Mouse (Mus musculus) c-Kit-positive CD71-positive TER-119-positive erythroid progenitor cells, embryonic 14.5 days (primary cell): Measurements from ENCODE around the gene Tnnc2.

Experiments
- DNase-seq: peaks from one replicate; pipeline ENCODE4 v3.0.0-alpha.2; 2013; ENCODE audit warnings: low spot score

Tnnc2 gene

GRCm38 (mm10) chr2:164779481-164780086 is at the start of gene Tnnc2:
Tnnc2 (minus strand) TSS chr2:164779967.
- DNase-seq: no peak

- no peak for DNase-seq
These were observed 49.3 kb upstream of the Tnnc2 start for GRCm38 (mm10) chr2:164829090-164829489.

- no peak for DNase-seq
These were observed 48.7 kb upstream of the Tnnc2 start, which contains the start of gene Spata25 for GRCm38 (mm10) chr2:164828437-164828836. Spata25 (minus strand) TSS chr2:164828537.

GRCm38 (mm10) chr2:164827146-164827850 is 47.5 kb upstream of the Tnnc2 start:
- no peak for DNase-seq

GRCm38 (mm10) chr2:164825521-164825920 is 45.8 kb upstream of the Tnnc2 start:
- DNase-seq: no peak

- DNase-seq: no peak
These were observed 44.2 kb upstream of the Tnnc2 start for GRCm38 (mm10) chr2:164823969-164824368.

- DNase-seq: peak; percentile 46
These were observed 43.4 kb upstream of the Tnnc2 start for GRCm38 (mm10) chr2:164823181-164823585.

GRCm38 (mm10) chr2:164822636-164823165 is 42.9 kb upstream of the Tnnc2 start, which contains the start of gene Zswim1:
Zswim1 (plus strand) TSS chr2:164822686.
- peak; percentile 99 for DNase-seq

GRCm38 (mm10) chr2:164821060-164821459 is 41.3 kb upstream of the Tnnc2 start:
- DNase-seq: no peak

GRCm38 (mm10) chr2:164817703-164818102 is 37.9 kb upstream of the Tnnc2 start:
- no peak for DNase-seq

- DNase-seq: no peak
These were observed 37.4 kb upstream of the Tnnc2 start for GRCm38 (mm10) chr2:164817206-164817605.

- peak; percentile 44 for DNase-seq
These were observed 36.1 kb upstream of the Tnnc2 start for GRCm38 (mm10) chr2:164815821-164816220.

GRCm38 (mm10) chr2:164815348-164815747 is 35.6 kb upstream of the Tnnc2 start:
- no peak for DNase-seq

- DNase-seq: no peak
These were observed 33.8 kb upstream of the Tnnc2 start for GRCm38 (mm10) chr2:164813557-164813956.

- no peak for DNase-seq
These were observed 26.8 kb upstream of the Tnnc2 start for GRCm38 (mm10) chr2:164806614-164807013.

GRCm38 (mm10) chr2:164805332-164805718 is 25.6 kb upstream of the Tnnc2 start:
- DNase-seq: no peak

GRCm38 (mm10) chr2:164804533-164805331 is 25.0 kb upstream of the Tnnc2 start, which contains the start of the genes Acot8 and Zswim3:
Acot8 (minus strand) TSS chr2:164804882.
Zswim3 (plus strand) TSS chr2:164805098.
- DNase-seq: peak; percentile 100

GRCm38 (mm10) chr2:164803921-164804313 is 24.1 kb upstream of the Tnnc2 start:
- DNase-seq: peak; percentile 23

- no peak for DNase-seq
These were observed 23.6 kb upstream of the Tnnc2 start for GRCm38 (mm10) chr2:164803201-164803920.

- no peak for DNase-seq
These were observed 20.7 kb upstream of the Tnnc2 start for GRCm38 (mm10) chr2:164800252-164801004.

GRCm38 (mm10) chr2:164798554-164798953 is 18.8 kb upstream of the Tnnc2 start:
- peak; percentile 21 for DNase-seq
